Mouse (Mus musculus) CD4-positive naive resting alpha-beta T cell, adult 76 days (primary cell): Measurements from ENCODE around the gene Lamtor2. TPM values are rescaled to one million over a fixed set of nuclear protein-coding genes. Genes with fewer than 3 reads are reported as not detected.

ENCODE experiments used
- total RNA-seq: library from RNA; stranded (reverse); gene quantifications from one replicate; pipeline ENCODE4 v1.2.4, GENCODE M21; 2023

Gene Lamtor2
- 60.5 TPM for total RNA-seq

DNA sequence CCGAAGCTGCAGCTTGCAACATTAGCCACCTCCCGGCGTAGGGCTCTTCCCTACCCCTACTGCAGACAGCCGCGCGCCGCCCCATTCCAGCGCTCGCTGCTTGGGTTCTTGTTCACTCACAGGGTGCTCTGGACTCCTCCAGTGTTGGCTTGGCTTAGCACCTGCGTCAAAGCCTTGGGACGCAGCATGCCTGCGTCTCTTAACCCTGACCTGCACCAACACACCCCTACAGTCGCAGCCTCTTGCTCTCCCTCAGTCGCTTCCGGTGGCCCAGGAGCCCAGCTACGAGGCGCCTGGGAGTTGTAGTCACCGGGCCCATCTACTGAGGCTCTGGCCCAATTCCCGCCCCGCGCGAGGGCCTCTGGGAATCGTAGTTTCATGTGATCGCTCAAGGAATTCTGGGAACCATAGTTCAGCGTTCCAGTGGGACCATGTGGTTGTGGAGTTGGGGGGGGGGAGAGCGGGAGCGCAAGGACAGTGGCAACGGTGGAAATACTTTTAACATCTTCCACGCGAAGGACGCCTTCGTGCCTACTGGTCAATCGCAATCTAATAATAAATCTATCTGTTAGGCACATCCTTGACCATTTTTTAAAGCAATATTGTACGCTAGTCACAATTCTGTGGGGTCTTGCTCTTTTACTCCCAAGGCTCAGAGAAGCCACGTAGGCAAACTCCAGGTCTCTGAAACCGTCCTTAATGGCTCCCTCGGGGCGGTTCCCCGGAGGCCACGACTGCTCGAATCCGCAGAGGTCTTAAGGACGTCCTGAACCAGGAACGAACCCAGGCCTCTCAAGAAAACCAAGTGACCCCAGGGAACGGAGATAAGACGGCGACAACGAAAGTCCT is at the start of gene Lamtor2:
Gene Lamtor2 (minus strand): TSS at position 399 of the 849 bp plus-strand sequence.

DNA sequence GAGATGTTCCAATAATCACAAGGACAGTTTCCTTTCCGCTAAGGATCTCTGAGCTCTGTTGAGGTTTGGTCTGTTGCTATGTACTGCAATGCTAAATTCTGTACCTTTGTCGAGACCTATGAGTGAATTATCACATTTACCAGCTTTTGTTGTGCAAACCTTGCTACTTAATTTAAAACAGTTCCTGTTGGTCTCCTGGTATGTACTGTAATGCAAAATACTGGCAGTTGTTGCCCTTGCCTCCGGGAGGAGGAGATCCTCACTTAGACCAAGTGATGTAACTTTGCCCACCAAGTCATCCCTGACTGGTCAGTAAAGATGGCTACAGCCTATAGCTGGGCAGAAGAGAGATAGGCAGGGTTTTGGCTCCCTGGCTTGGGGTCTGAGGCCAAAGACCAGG is 22.7 kb upstream of the Lamtor2 start, which contains the start of gene Ssr2:
Gene Ssr2 (plus strand): TSS at position 337 of the 400 bp plus-strand sequence.

DNA sequence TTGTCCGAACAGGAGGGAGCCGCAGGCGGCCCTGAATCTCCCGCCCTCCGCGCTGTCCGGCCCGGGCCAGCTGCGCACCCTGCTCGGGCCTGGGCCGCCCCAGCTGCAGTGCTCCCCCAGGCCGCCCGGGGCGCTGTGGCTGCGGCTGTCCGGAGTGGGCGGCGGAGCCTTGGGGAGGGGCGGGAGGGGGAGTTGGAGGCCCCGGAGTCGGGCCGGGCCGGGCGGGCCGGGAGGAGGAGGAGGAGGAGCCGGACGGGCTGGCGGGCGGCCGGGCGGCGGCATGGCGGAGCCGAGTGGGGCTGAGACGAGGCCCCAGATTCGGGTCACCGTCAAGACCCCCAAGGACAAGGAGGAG is 628 bp upstream of the Lamtor2 start, which contains the start of gene Ubqln4:
Gene Ubqln4 (plus strand): TSS at position 234 of the 355 bp plus-strand sequence.

DNA sequence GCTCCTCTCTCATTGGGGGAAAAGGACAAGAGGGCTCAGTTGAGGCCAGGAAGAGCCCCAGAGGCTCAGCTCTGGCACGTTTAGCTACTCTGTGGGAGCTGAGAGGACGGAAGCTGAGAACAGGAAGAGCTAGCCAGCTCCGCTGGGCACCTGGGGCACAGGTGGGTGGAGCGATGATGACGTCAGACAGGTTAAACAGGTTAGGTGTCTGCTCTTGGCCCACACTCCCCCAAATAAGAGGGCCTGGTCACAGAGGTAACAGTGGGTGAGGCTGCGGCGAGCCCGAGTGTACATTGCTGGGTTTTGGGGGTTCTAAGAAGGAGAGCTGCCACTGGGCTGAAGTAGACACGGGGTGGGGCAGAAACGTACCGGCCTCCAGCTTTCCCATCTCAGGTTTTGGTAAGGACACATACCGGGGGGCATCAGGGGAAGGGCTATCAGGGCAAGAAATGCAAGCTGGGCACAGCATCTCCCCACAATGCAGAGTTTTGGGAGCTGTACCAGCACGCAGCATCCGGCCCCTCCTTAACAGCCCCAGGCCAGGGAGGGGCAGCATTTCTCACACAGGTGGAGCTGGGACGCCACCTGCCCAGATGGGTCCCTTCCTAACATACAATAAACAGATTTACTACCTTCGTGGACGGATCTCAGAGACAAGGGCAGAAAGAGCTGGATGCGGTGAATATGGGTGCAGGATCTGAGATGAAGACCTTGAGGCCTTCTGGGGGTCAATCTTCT is 4.5 kb downstream of the Lamtor2 start, which contains the start of gene Rab25:
Gene Rab25 (minus strand): TSS at position 121 of the 738 bp plus-strand sequence.

DNA sequence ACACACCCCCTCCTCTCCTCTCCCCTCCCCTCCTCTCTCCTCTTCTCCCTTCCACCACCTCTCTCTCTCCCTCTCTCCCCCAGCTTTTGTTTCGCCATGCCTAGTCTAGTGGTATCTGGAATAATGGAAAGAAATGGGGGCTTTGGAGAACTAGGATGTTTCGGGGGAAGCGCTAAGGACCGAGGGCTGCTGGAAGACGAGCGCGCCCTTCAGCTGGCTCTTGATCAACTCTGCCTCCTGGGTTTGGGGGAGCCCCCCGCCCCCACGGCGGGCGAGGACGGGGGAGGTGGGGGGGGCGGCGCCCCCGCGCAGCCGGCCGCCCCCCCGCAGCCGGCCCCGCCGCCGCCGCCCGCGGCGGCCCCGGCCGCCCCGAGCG is 20.6 kb downstream of the Lamtor2 start, which contains the start of gene Mex3a:
Gene Mex3a (plus strand): TSS at position 97 of the 376 bp plus-strand sequence.

DNA sequence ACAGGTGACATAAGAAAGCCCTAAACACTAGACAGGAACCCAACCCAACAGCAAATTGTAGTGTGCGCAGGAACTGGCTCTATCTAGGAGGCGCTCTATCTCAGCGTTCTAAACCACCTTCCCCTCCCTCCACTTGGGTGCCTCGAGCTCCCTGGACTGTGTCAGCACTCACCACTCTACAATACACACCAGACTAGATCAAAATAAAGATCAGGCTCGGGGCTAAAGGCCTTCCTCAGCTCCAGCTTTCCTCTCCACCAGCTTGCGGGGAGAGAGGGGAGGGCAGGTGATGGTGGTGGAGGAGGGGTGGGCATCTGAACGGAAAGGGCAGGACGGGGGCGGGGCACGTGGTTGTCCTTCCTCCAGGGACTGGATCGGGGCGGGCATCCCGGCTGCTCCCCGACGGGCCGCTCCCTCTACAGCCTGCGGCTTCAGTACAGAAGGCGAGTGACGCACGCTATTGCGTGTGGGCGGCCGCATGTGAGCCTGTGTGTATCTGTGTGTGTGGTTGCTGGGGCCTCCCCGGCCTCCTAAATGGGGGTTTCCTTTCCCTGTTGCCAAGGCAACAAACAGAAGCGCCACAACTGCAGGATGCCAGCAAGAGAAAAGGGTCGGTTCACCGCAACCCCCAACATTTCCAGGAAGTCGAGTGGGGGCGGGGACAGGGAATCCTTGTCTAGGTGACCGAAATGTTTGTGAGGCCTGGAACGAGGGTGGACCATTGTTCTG is 43.0 kb downstream of the Lamtor2 start, which contains the start of gene Lmna:
Gene Lmna (minus strand): TSS at position 265 of the 729 bp plus-strand sequence.

Other genes starting within 250 kb of the Lamtor2 start
- gene Glmp, start 228.1 kb downstream of the Lamtor2 start, total RNA-seq: 96.6 TPM
- 0.62 TPM for gene Tmem79, start 216.9 kb downstream of the Lamtor2 start, total RNA-seq
- gene Smg5, start 216.8 kb downstream of the Lamtor2 start, total RNA-seq: 131 TPM
- gene Paqr6, start 188.5 kb downstream of the Lamtor2 start, total RNA-seq: not detected
- gene Bglap3, start 180.3 kb downstream of the Lamtor2 start, total RNA-seq: not detected
- gene Bglap2, start 174.4 kb downstream of the Lamtor2 start, total RNA-seq: not detected
- not detected for gene Bglap, start 168.6 kb downstream of the Lamtor2 start, total RNA-seq
- 49.6 TPM for gene Pmf1, start 142.7 kb downstream of the Lamtor2 start, total RNA-seq
- 17.2 TPM for gene Slc25a44, start 127.9 kb downstream of the Lamtor2 start, total RNA-seq
- gene Sema4a, start 91.9 kb downstream of the Lamtor2 start, total RNA-seq: 87.3 TPM
- gene Lmna, start 43.1 kb downstream of the Lamtor2 start, total RNA-seq: 33.3 TPM
- gene Mex3a, start 20.7 kb downstream of the Lamtor2 start, total RNA-seq: 2.3 TPM
- not detected for gene Rab25, start 4.8 kb downstream of the Lamtor2 start, total RNA-seq
- 48.9 TPM for gene Ubqln4, start 684 bp upstream of the Lamtor2 start, total RNA-seq
- gene Ssr2, start 22.8 kb upstream of the Lamtor2 start, total RNA-seq: 61.2 TPM
- 137 TPM for gene Arhgef2, start 52.9 kb upstream of the Lamtor2 start, total RNA-seq
- gene Rxfp4, start 100.1 kb upstream of the Lamtor2 start, total RNA-seq: not detected
- 112 TPM for gene Khdc4, start 132.7 kb upstream of the Lamtor2 start, total RNA-seq
- gene Rit1, start 163.8 kb upstream of the Lamtor2 start, total RNA-seq: 30.9 TPM
- gene Syt11, start 222.1 kb upstream of the Lamtor2 start, total RNA-seq: 6.2 TPM